Mouse (Mus musculus) embryo, embryonic 11 days (tissue): ENCODE results near the gene Hist2h2aa1.
"Not testable (repeated sequence)": the region's sequence is repeated elsewhere in the genome, so short reads cannot be mapped to it uniquely, and the experiment has no call there.

Experiments
- DNase-seq: peaks from one replicate; pipeline ENCODE4 v3.0.0-alpha.2; 2015

Gene Hist2h2aa1

GRCm38 (mm10) chr3:96245003-96245886 is at the start of gene Hist2h2aa1:
Gene Hist2h2aa1 (plus strand): TSS chr3:96245497.
- peak; percentile 79 for DNase-seq

- DNase-seq: no peak
These were observed 49.5 kb upstream of the Hist2h2aa1 start for GRCm38 (mm10) chr3:96195616-96196313.

DNA sequence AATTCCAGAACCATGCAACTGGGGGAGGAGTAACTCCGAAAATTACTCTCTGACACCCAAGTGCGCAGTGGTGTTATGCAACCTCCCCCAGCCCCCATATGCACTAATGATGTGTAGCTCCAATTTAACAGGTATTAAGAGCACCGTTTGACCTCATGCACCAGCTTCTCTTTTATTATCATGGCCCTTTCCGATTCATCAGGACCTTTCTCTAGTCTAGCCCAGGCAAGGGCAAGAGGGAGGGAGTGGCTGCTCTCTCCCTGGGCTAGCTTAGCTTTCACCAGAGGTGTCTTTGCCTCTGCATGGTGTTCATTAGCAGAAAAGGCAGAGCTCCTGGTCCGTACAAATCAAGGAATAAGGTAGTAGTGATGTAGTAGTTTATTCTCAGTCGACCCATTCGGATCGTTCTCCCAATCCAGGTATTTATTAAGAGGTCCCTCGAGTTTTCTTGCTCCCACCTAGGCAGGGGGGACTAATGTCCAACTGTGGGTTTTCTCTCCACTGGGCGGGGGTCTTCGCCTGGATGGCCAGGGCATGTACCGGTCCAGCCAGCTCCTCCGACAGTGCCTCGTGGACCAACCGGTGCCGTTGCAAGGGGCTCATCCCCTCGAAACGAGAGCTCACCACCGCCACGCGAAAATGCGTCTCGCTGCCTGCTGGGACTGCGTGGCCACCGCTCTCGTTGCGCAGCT is 48.7 kb upstream of the Hist2h2aa1 start:
- no peak for DNase-seq

- DNase-seq: peak; percentile 96
These were observed 48.1 kb upstream of the Hist2h2aa1 start for GRCm38 (mm10) chr3:96197129-96197749.

- DNase-seq: peak; percentile 41
These were observed 47.1 kb upstream of the Hist2h2aa1 start for GRCm38 (mm10) chr3:96198181-96198580.

DNA sequence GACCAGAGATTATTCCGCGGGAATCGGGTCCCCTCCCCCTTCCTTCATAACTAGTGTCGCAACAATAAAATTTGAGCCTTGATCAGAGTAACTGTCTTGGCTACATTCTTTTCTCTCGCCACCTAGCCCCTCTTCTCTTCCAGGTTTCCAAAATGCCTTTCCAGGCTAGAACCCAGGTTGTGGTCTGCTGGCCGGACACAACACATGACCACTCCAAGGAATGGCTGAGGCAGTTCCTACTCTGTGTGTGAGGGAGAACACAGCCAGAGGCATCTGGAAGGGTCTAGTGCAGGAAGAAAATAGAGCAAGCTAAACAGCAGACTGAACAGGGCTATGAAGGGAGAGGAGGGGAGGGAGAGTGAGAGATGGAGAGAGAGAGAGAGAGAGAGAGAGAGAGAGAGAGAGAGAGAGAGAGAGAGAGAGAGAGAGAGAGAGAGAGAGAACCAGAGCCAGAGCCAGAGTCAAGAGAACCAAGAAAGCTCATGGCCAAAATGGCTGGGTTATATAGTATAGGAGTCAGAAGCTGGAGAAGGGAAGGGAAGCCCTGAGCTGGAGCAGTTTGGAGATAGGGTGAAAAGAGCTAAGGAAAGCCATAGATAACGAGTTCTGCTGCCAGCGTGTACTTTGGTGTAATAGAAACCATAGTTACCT is 46.6 kb upstream of the Hist2h2aa1 start:
- DNase-seq: not testable (repeated sequence)

DNA sequence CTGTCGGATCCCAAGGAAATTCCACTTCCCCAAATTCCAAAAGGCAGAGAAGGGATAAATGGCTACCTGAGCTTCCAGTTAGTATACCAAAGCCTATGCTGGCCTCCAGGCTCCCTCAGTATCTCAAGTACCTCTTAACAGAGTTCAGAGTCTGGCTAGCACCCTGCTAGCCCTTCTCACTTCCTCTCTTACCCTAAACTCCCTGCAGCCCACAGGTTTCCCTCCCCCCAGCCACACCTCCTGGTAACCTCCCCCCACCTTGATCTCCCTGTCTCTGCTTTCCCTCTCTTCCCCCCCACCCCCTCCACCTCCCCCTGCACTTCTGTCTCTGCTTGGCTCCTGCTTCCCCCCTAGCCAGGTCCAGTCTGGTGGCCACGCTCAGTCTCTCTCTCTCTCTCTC is 45.6 kb upstream of the Hist2h2aa1 start:
- DNase-seq: no peak

DNA sequence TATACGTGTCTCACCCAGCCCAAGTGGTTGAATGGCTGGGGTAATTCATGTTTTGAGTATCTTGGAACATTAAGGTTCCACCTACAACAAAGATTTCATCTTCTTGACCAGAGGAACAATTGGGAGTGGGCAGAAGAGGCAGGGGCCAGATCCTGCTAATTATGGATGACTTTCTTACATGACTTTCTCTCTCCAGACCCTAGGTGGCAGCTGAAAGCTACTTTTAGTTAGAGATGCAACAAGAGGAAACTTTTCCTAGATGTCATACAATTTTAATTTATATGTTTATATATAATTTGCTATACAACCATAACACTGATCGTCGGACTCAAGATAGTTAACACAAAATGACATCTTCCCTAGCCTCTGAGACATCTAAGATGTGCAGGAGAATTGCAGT is 37.5 kb upstream of the Hist2h2aa1 start:
- DNase-seq: no peak

DNA sequence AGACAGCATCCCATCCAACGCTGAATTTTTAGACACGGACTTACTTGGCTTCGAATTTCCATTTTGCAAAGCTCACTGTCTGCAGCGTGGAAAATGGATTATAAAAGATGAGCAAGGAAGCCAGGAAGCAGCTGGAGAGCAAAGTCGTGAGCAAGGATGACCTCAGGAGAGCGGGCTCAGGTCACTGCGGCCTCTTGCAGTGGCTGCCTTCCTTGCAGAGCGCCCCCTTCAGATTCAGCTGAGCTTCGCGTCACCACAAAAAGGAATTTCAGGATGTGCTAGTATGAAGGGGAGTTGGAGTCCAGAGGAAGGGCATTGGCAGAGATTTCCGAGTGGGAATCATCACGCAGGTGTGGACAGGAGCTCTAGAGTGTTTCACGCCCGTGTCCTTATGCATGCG is 36.1 kb upstream of the Hist2h2aa1 start:
- peak; percentile 44 for DNase-seq

DNA sequence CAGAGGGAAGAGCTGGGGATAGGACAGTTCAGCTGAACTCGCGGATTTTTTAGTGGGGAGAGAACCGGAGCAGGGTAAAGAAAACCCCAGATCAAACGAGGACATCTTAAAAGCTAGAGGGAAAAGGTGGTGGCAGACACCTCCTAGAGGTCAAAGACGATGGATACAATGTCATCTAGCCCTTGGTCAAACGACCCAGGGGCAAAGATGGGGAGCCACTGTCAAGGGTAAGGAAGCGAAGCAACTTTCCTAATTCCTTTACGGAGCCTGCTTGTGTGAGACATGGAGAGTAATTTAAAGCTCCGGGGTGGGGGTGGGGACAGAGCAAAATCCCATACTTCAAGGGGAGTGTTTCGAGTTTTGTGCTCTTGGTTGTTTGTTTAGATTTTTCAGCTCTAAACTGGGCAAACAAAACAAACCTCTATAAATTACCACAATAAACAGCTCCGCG is 26.1 kb upstream of the Hist2h2aa1 start:
- DNase-seq: no peak

- peak; percentile 88 for DNase-seq
These were observed 25.6 kb upstream of the Hist2h2aa1 start, which contains the start of the genes Bola1 and Hist2h2ab for GRCm38 (mm10) chr3:96219661-96220130. Gene Bola1 (minus strand): TSS chr3:96219709. Gene Hist2h2ab (plus strand): TSS chr3:96219865.

DNA sequence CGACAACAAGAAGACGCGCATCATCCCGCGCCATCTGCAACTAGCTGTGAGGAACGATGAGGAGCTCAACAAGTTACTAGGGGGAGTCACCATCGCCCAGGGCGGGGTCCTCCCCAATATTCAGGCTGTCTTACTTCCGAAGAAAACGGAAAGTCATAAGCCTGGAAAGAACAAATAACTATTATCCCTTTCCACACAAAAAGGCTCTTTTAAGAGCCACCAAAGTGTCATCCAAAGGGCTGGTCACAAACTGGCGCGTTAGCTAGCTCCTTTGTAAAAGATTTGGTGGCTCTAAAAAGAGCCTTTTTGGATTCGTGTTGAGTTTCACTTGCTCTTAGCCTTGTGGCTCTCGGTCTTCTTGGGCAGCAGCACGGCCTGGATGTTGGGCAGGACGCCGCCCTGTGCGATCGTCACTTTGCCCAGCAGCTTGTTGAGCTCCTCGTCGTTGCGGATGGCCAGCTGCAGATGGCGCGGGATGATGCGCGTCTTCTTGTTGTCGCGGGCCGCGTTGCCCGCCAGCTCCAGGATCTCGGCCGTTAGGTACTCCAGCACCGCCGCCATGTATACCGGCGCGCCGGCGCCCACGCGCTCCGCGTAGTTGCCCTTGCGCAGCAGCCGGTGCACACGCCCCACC is 25.0 kb upstream of the Hist2h2aa1 start:
- peak; percentile 57 for DNase-seq

DNA sequence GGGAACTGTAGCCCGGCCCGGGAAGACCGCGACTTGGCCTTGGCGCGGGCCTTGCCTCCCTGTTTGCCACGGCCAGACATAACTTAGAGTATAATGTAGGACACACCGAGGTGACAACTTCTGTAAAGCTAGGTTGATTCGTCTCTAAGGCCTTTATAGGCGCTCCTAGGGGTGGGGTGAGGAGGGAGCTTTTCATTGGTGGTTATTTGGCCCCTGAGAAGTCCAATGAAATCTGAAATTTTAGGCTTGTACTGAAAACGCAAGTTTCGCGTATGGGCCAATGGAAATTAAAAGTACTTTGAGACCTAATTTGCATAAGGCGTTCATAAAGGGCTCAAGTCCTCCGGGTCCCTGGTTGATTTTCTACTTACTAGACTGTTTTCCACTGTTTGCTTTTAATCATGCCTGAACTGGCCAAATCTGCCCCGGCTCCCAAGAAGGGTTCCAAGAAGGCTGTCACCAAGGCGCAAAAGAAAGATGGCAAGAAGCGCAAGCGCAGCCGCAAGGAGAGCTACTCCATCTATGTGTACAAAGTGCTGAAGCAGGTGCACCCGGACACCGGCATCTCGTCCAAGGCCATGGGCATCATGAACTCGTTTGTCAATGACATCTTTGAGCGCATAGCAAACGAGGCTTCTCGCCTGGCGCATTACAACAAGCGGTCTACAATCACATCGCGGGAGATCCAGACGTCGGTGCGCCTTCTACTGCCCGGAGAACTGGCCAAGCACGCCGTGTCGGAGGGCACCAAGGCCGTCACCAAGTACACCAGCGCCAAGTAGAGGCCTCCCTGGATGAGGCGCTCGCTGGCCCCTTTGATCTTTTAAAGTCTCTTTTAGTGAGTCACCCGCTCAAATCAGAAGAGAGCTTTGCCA is 24.3 kb upstream of the Hist2h2aa1 start, which contains the start of the genes Hist2h2ac and Hist2h2be:
Gene Hist2h2ac (minus strand): TSS at position 116 of the 875 bp plus-strand sequence.
Gene Hist2h2be (plus strand): TSS at position 355 of the 875 bp plus-strand sequence.
- DNase-seq: peak; percentile 94

GRCm38 (mm10) chr3:96221640-96222038 is 23.7 kb upstream of the Hist2h2aa1 start:
- DNase-seq: peak; percentile 23

- no peak for DNase-seq
These were observed 22.5 kb upstream of the Hist2h2aa1 start for GRCm38 (mm10) chr3:96222774-96223173.

DNA sequence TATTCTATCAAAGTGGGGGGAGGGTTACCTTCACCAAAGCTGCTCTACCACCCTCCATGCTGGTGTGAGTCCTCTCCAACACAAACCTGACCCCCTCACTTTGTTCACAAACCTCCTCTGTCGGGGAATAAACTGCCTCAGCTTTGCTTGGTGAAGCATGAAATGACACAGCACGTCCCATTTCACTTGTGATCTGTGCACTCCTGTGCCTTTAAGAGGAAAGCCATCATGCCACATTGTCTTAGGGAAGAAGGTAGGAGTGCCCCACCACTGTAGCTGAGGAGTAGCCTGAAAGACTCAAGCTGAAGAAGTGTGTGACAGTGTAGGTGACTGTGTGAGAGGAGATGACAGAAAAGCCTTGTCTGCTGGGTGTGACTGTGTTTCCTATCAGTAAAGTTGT is 19.9 kb upstream of the Hist2h2aa1 start:
- no peak for DNase-seq

DNA sequence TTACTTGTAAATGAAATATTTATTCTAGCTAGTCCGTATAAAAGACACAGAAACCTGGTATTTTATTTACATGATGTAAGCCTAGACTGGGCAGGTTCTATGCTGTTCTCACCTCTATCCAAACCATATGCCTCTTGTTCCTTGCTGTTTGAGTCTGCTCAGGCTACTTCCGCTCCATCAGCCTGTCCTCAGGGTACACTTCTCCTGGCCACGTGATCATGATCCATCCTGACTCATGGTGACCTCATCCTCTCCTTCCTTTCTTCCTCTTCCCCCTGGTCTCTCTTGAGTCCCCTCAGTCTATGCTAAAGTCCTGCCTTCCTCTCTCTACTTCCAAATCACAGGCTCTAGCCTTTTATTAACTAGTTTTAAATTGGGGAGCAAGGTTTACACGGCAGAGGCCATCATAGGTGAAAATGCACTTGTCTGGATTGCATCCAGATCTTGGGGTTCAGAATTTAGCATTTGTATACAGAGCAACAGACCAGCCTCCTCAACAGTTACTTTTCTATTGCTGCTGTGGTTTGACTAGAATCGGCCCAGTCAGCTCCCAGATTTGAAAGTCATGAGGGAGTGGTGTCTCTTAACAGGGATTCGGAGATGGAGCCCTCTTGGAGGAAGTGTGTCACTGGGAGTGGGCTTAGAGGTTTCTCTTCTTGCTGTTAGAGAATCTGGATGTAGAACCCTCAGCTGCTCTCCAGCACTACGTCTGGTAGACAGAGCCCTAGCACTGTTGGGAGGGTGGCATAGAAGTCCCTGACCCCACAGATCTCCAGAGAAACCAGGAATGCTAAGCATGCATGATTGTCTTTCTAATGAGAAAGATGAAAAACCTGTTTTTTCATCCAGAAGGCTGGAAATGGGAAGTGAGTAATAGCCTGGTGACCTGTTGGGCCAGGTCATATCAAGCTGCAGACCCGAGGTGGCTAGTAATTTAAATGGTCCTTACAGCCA is 18.3 kb upstream of the Hist2h2aa1 start:
- no peak for DNase-seq

- no peak for DNase-seq
These were observed 16.5 kb upstream of the Hist2h2aa1 start for GRCm38 (mm10) chr3:96228828-96229227.

DNA sequence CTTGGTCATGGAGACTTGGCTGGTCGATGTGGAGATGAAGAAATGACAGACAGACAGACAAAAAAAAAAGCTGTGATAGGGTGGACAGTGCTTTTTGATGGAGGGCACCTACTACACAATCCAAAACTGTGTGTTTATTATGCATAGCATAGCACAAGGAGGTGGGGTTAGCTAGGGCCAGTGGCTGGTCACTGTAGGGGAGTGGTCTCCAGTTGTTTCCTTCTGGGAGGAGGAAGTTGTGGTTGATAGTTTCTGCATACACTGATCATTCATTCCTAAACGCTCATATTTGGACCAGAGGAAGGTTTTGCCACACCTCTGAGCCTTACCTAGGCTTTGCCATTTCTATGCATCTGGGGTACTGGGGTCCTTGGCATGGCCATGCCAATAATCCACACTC is 14.9 kb upstream of the Hist2h2aa1 start:
- no peak for DNase-seq
